Mouse (Mus musculus) stomach, postnatal 0 days (tissue): ENCODE data around the gene Ifnab.

Experiments used
- CTCF ChIP-seq: IDR thresholded peaks from 2 replicates; pipeline ENCODE4 v1.5.1; 2016; ENCODE audit warnings: antibody characterized with exemption, low read depth, mild to moderate bottlenecking, moderate library complexity
- EP300 ChIP-seq: optimal IDR thresholded peaks from 2 replicates; pipeline ENCODE3; 2016; ENCODE audit warnings: antibody characterized with exemption

- TF ChIP-seq CTCF, result peak; percentile 93
- TF ChIP-seq EP300, result no peak
Measured at GRCm38 (mm10) chr4:88738480-88738879, 47.3 kb upstream of the Ifnab start.
